Mouse (Mus musculus): ENCODE data around the gene Ccdc106.

Gene Ccdc106

DNA sequence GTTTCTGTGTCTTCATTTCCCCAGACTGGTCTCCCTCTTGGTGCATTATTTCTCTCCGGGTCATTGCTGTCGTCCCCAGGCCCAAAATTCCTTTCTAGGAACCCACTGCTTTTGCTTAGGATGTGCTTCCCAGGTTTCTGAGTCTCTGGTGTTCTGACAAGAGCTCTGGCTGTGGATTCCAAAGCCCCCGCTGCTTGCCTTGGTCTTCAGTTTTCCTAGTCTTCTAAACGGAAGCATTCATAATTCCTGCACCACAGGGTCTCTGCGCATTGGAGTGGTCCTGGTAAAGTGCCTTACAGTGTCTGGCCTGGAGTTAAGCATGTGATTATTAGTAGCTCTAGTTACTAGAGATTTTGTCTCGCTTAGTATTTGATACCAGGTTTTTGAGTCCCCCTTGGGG, 60.5 kb downstream of the Ccdc106 start:
- DNase-seq (ENCODE audit: low spot score in 2 of 2) = no peak

- DNase-seq (ENCODE audit: low spot score in 2 of 2) = no peak
Observed at GRCm38 (mm10) chr7:5081241-5081640, 60.9 kb downstream of the Ccdc106 start.

- DNase-seq (ENCODE audit: low spot score in 2 of 2) = no peak
Observed at GRCm38 (mm10) chr7:5081939-5082338, 61.6 kb downstream of the Ccdc106 start.

GRCm38 (mm10) chr7:5083325-5084105, 63.2 kb downstream of the Ccdc106 start:
- DNase-seq (ENCODE audit: low spot score in 2 of 2) = peak in 1 of 2 experiments; percentile 49

DNA sequence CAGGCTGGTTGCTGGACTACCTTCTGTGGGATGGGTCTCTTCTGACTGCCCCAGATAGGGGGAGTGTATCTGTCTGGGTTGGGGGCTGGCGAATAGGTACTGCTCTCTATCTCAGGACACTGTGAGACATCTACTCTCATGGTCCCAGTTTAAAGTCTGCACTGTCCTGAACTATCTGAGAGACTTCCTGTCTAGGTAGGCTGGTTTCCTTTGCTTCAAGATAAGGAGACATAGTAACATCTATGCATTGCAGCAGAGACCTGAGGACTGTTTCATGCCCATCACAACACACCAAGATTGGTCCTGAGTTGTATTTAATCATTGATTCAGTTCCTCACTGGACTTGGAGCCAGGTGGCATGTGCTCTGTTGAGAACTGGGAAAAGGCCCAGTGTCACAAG, 65.2 kb downstream of the Ccdc106 start:
- no peak for DNase-seq (ENCODE audit: low spot score in 2 of 2)

DNA sequence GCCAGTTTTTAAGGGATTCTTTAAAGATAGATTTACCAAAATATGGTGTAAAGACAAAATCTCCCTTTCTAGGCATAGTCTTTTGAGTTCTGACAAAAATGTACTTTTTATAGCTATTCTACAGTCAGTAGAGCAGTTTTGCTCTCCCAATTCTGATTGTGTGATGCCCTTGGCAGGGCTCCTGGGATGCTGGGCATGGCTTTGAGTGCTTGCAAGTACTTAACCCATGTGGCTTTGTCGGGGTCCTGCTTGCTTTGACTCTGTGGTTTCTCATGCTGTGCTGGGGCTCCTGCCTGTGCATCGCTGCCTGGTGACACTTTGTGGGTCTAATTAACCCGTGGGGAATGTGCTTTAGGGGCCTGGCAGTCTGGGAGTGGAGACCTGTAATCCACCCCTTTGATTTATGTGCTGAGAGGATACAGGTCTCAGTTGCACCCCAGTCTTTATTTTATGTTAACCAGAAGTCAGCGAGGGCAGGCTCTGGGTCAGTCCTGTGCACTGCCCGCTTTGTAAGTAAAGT, 66.6 kb downstream of the Ccdc106 start:
- no peak for DNase-seq (ENCODE audit: low spot score in 2 of 2)

GRCm38 (mm10) chr7:5087886-5088285, 67.5 kb downstream of the Ccdc106 start:
- no peak for DNase-seq (ENCODE audit: low spot score in 2 of 2)

GRCm38 (mm10) chr7:5089853-5090252, 69.5 kb downstream of the Ccdc106 start:
- DNase-seq (ENCODE audit: low spot score in 2 of 2) = no peak

DNA sequence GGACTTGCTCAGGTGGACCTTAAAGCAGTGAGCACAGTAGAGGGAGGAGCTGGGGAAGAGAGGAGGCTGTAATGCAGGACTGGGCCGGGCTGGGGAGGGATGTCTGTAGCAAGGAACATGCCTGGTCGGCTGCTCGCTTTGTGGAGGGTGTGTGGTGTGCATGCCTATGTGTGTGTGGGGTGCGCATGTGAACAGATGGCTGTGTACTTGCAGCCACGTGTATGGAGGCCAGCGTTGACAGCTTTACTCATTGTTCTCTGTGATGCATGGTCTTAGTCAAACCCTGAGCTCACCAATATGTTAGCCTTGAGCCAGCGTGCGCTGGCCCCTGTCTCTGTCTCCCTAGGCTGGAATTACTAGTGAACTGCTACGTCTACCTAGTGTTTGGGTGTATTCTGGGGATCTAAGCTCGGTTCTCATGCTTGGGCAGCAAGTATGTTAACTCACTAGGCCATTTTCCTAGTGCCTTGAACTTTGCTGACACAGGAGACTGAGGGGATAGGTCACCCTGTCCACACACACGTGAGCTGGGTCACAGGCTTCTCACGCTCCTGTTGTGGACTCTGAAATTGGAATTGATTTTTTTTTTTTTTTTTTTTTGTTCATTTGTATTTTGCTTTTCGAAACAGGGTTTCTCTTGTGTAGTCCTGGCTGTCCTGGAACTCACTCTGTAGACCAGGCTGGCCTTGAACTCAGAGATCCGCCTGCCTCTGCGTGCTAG, 70.8 kb downstream of the Ccdc106 start:
- no peak for DNase-seq (ENCODE audit: low spot score in 2 of 2)

DNA sequence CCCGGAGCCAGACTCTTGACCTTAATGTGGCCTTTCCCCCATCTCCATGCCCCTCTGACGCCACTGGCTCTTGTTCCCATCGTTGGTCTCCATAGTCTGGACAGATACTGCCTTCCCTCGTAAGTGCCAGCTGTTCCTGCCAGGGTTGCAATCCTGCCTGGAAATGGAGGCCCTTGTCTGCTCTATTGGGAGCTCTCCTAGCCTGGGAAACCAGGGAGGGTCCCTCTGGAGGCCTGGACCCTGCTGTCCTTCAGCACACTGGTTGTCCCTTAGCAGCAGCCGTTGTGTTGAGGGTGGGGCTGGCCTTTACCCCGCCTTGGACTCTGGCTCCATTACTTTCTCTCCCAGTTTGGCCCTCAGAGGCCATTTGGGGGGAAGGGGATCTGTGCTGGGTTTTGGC, 72.0 kb downstream of the Ccdc106 start:
- DNase-seq (ENCODE audit: low spot score in 2 of 2) = no peak

DNA sequence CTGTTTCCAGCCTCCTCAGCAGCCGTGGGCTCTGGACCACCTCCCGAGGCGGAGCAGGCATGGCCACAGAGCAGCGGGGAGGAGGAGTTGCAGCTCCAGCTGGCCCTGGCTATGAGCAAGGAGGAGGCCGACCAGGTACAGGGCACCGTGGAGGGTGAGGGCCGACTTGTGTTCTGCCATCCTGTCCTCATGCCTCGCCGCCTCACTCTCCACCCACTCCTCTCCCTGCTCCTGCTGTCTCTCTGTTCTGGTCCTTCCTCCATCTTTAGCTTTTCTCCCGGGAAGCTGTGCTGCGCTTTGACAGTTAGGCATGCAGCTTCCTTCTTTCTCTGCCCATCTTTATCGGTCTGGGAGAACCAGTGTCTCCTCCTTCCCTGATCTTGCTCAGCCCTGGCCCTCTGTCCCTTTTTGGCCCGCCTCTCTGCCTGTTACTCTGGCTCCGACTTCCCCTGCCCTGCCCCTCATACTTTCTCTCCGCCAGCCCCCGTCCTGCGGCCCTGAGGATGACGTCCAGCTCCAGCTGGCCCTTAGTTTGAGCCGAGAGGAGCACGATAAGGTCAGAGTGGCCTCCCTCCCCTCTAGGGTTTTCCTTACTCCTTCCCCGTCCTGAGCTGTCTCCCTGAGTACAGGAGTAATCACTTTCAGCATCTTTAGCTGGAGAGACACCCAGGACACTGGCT, 72.6 kb downstream of the Ccdc106 start:
- DNase-seq (ENCODE audit: low spot score in 2 of 2) = no peak

GRCm38 (mm10) chr7:5098769-5099168, 78.4 kb downstream of the Ccdc106 start:
- no peak for DNase-seq (ENCODE audit: low spot score in 2 of 2)

- no peak for DNase-seq (ENCODE audit: low spot score in 2 of 2)
Observed at GRCm38 (mm10) chr7:5099796-5100195, 79.4 kb downstream of the Ccdc106 start.

- DNase-seq (ENCODE audit: low spot score in 2 of 2) = peak; percentile 39 to 73
Observed at GRCm38 (mm10) chr7:5101066-5101663, 80.8 kb downstream of the Ccdc106 start.

- no peak for DNase-seq (ENCODE audit: low spot score in 2 of 2)
Observed at GRCm38 (mm10) chr7:5102564-5102963, 82.2 kb downstream of the Ccdc106 start.

- no peak for DNase-seq (ENCODE audit: low spot score in 2 of 2)
Observed at GRCm38 (mm10) chr7:5108272-5108671, 87.9 kb downstream of the Ccdc106 start.

DNA sequence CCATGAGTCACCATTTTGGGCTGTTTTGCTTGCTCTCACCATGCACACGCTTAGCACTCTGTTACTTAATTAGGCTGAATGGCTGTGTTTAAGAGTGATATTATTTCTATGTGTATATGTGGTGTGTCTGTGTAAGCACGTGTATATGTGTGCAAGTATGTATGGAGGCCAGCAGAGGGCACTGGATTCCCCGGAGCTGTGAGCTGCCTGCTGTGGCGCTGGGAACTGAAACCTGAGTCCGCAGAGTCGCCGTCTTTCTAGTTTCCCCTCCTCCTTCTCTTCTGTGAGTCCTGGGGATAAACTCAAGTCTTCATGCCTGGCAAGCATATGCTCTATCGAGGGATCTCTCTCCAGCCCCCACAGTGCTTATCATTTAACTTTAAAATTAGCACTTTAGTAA, 88.9 kb downstream of the Ccdc106 start:
- no peak for DNase-seq (ENCODE audit: low spot score in 2 of 2)

All from heart, adult 9 months (tissue).